Mouse (Mus musculus): Measurements from ENCODE around the gene Olfr678. TPM values are rescaled to one million over a fixed set of nuclear protein-coding genes. Genes with fewer than 3 reads are reported as not detected.
"Not testable (repeated sequence)": the region's sequence is repeated elsewhere in the genome, so short reads cannot be mapped to it uniquely, and the experiment has no call there.

Gene Olfr678
- total RNA-seq (2022), result not detected

GRCm38 (mm10) chr7:105064175-105064574 is at the start of gene Olfr678:
Olfr678 (plus strand) TSS chr7:105064475.
- DNase-seq (ENCODE audit: low spot score in 2 of 2), result no peak

GRCm38 (mm10) chr7:105022530-105022929 is 41.7 kb upstream of the Olfr678 start:
- no peak for DNase-seq (ENCODE audit: low spot score in 2 of 2)

GRCm38 (mm10) chr7:105028360-105028759 is 35.9 kb upstream of the Olfr678 start, which contains the start of gene Olfr675:
Olfr675 (minus strand) TSS chr7:105028460.
- DNase-seq (ENCODE audit: low spot score in 2 of 2), result no peak

GRCm38 (mm10) chr7:105032398-105032797 is 31.9 kb upstream of the Olfr678 start, which contains the start of gene Olfr676:
Olfr676 (plus strand) TSS chr7:105032698.
- no peak for DNase-seq (ENCODE audit: low spot score in 2 of 2)

DNA sequence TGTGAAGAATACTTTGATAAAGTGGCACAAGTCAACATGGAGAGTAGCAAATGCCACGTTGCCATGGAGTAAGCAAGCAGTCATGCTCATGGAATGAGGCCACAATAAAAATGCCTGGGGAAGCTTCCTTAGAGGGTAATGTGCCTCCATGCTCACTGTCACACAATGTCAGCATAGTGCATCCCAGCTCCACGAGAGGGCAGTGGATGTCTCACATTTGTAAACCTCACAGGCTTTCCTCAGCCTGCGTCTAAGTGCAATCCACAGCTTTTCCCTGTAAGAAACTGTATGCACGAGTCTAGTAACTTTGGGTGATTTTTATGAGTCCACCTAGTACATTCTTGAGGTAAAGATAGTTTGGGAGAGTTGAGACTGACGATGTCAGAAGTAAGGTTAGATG is 30.4 kb upstream of the Olfr678 start:
- not testable (repeated sequence) for DNase-seq (ENCODE audit: low spot score in 2 of 2)

DNA sequence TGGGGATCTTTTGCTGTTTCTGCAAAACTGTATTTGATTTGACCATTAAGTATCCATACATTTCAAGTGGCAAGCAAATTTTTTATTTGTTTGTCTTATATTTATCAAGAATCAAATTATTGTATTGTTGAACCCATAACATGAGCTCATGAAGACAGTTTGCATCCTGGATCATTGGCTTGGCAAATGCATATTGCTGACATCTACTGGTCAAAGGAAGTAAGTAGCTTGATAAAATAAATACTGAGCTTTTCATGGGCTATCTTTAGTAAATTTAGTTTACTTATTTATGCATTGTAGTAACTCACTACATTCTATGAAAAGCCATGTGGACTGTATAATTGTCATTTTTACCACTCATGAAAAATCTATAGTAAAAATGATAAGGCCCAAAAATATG is 5.3 kb upstream of the Olfr678 start:
- no peak for DNase-seq (ENCODE audit: low spot score in 2 of 2)

- DNase-seq (ENCODE audit: low spot score in 2 of 2), result no peak
Observed at GRCm38 (mm10) chr7:105080905-105081304, 16.6 kb downstream of the Olfr678 start, which contains the start of gene Olfr679. Olfr679 (plus strand) TSS chr7:105081205.

DNA sequence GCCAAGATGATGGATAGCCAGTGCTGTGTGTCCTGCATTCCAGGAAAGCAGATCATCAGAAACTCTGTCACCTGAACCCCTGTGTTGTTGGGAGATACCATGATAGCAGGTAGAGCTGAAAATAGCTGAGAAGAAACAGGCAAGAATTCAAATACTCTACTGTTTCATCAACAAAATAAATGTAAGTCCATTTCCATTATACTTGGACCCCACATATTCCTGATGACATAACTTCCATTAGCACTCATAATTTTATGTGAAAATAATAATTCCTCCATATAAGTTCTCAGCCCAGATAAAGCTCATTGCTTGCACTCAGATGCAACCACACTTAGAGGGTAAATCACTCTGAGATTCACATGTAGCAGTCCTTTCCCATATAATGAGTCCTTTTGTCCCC is 28.4 kb downstream of the Olfr678 start, which contains the start of gene Olfr680-ps1:
TSS of gene Olfr680-ps1 (minus strand) at position 101 of the 400 bp plus-strand sequence.
- not testable (repeated sequence) for DNase-seq (ENCODE audit: low spot score in 2 of 2)

- DNase-seq (ENCODE audit: low spot score in 2 of 2), result no peak
Observed at GRCm38 (mm10) chr7:105116536-105116935, 52.3 kb downstream of the Olfr678 start, which contains the start of gene Olfr681. Olfr681 (plus strand) TSS chr7:105116836.

Other genes starting within 250 kb of the Olfr678 start
- not detected for gene Usp17lb, start 221.9 kb upstream of the Olfr678 start, total RNA-seq (2022)
- gene Usp17la, start 207.5 kb upstream of the Olfr678 start, total RNA-seq (2022), result not detected
- gene Olfr665, start 186.4 kb upstream of the Olfr678 start, total RNA-seq (2022), result not detected
- gene Olfr666, start 168.5 kb upstream of the Olfr678 start, total RNA-seq (2022), result not detected
- not detected for gene Olfr667, start 143.0 kb upstream of the Olfr678 start, total RNA-seq (2022)
- not detected for gene Olfr668, start 136.4 kb upstream of the Olfr678 start, total RNA-seq (2022)
- gene Olfr669, start 130.2 kb upstream of the Olfr678 start, total RNA-seq (2022), result not detected
- not detected for gene Olfr670, start 101.9 kb upstream of the Olfr678 start, total RNA-seq (2022)
- gene Olfr671, start 85.3 kb upstream of the Olfr678 start, total RNA-seq (2022), result not detected
- not detected for gene Olfr672, start 62.4 kb upstream of the Olfr678 start, total RNA-seq (2022)
- gene Olfr675, start 36.0 kb upstream of the Olfr678 start, total RNA-seq (2022), result not detected
- gene Olfr676, start 31.8 kb upstream of the Olfr678 start, total RNA-seq (2022), result not detected
- gene Olfr677, start 13.1 kb upstream of the Olfr678 start, total RNA-seq (2022), result not detected
- not detected for gene Olfr679, start 16.7 kb downstream of the Olfr678 start, total RNA-seq (2022)
- not detected for gene Olfr680-ps1, start 28.3 kb downstream of the Olfr678 start, total RNA-seq (2022)
- gene Olfr681, start 52.4 kb downstream of the Olfr678 start, total RNA-seq (2022), result not detected
- gene Olfr683, start 82.5 kb downstream of the Olfr678 start, total RNA-seq (2022), result not detected
- gene Olfr684, start 99.2 kb downstream of the Olfr678 start, total RNA-seq (2022), result not detected
- not detected for gene Olfr685, start 121.5 kb downstream of the Olfr678 start, total RNA-seq (2022)
- not detected for gene Olfr686, start 143.0 kb downstream of the Olfr678 start, total RNA-seq (2022)
- gene Olfr688, start 223.6 kb downstream of the Olfr678 start, total RNA-seq (2022), result not detected
- not detected for gene Olfr689, start 246.7 kb downstream of the Olfr678 start, total RNA-seq (2022)